Mouse (Mus musculus) liver, adult 2 months (tissue): ENCODE data around the gene Itgb8.

Experiments used
- CTCF ChIP-seq: fragments of 200-500 bp; IDR thresholded peaks from 2 replicates; pipeline ENCODE4 v1.5.1; 2011; ENCODE audit warnings: low read depth, low read length, control low read depth
- POLR2A ChIP-seq: fragments of 200-500 bp; IDR thresholded peaks from 2 replicates; pipeline ENCODE4 v1.6.1; 2011; ENCODE audit warnings: low read length, control low read depth; ENCODE audit not compliant: insufficient read depth; ENCODE audit errors: extremely low read depth

DNA sequence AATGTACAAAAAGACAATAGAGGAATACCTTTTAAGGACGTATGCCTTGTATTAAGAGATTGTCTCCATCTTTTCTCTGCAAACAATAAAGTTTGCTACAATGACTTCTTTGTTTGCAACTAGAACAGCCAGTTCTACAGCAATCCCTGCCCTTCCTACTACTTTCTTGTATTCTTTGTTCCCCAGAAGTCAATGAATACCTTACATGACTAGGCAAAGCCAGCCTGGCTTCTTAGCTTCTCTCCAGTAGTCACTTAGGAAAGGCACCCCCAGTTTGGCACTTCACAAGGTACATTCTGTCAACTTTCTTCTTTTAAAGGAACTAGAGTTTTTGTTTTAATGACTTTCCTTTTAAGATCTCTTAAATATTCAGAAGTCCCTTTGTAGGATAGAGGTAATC, 10.7 kb downstream of the Itgb8 start:
- TF ChIP-seq POLR2A, result no peak
- no peak for TF ChIP-seq CTCF
